Mouse (Mus musculus): ENCODE results near the gene Accsl. TPM values are rescaled to one million over a fixed set of nuclear protein-coding genes. Genes with fewer than 3 reads are reported as not detected.

Gene Accsl
- polyA plus RNA-seq, 1 experiment from 2014 or later, result not detected

DNA sequence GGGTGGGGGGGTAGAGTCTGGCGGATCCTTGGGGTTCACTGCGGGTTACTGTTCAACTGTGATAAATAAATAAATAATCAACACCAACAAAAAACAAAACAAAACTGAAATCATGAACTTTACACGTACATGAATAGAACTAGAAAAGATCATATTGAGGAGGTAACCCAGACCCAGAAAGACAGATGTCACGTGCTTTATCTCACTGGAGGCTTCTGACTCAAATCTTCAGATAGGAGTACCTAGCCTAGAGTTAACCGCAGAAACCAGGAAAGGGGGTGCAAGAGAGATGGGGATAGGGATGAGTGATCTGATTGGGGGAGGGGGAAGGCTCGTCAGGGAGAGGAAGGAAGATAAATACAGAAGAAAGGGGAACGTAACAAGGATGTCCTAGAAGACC is 20.1 kb upstream of the Accsl start:
- no peaks in the 10 kb centered on the region for H3K27me3 ChIP-seq
- no peaks in the 10 kb centered on the region for H3K9me3 ChIP-seq
- no peak overlapping the region for H3K4me3 ChIP-seq
- 84% methylated on average over 7 of the region's 7 CpGs for WGBS
- H3K27ac ChIP-seq, result no peak overlapping the region
- ATAC-seq (ENCODE audit: insufficient number of reproducible peaks, insufficient read depth, low FRiP score, low TSS enrichment), result no peak
- H3K9ac ChIP-seq, result no peak overlapping the region
- peaks cover 15% of the 10 kb centered on the region for H3K4me1 ChIP-seq
- H3K4me2 ChIP-seq (replicated peaks), result no peak overlapping the region
- no peaks in the 10 kb centered on the region for H3K36me3 ChIP-seq

- H3K9ac ChIP-seq, result no peak overlapping the region
- peaks cover 15% of the 10 kb centered on the region for H3K4me1 ChIP-seq
- H3K4me2 ChIP-seq (replicated peaks), result no peak overlapping the region
- H3K4me3 ChIP-seq, result no peak overlapping the region
- no peak overlapping the region for H3K27ac ChIP-seq
- no peaks in the 10 kb centered on the region for H3K27me3 ChIP-seq
- H3K9me3 ChIP-seq, result no peaks in the 10 kb centered on the region
- ATAC-seq (ENCODE audit: insufficient number of reproducible peaks, insufficient read depth, low FRiP score, low TSS enrichment), result no peak
- whole genome bisulfite sequencing, result 81% methylated on average over 6 of the region's 6 CpGs
- H3K36me3 ChIP-seq, result no peaks in the 10 kb centered on the region
Measured at GRCm38 (mm10) chr2:93888366-93888765, 19.4 kb upstream of the Accsl start.

- Histone ChIP-seq H3K4me2 (replicated peaks) (no peak overlapping the region), H3K4me3 (no peak overlapping the region), H3K9ac (no peak overlapping the region), H3K27ac (no peak overlapping the region), H3K9me3 (no peaks in the 10 kb centered on the region), H3K27me3 (no peaks in the 10 kb centered on the region), H3K4me1 (peaks cover 13% of the 10 kb centered on the region), H3K36me3 (no peaks in the 10 kb centered on the region)
- WGBS, result 76% methylated on average over 11 of the region's 11 CpGs
- ATAC-seq (ENCODE audit: insufficient number of reproducible peaks, insufficient read depth, low FRiP score, low TSS enrichment), result no peak
Measured at GRCm38 (mm10) chr2:93887273-93887672, 18.3 kb upstream of the Accsl start.

DNA sequence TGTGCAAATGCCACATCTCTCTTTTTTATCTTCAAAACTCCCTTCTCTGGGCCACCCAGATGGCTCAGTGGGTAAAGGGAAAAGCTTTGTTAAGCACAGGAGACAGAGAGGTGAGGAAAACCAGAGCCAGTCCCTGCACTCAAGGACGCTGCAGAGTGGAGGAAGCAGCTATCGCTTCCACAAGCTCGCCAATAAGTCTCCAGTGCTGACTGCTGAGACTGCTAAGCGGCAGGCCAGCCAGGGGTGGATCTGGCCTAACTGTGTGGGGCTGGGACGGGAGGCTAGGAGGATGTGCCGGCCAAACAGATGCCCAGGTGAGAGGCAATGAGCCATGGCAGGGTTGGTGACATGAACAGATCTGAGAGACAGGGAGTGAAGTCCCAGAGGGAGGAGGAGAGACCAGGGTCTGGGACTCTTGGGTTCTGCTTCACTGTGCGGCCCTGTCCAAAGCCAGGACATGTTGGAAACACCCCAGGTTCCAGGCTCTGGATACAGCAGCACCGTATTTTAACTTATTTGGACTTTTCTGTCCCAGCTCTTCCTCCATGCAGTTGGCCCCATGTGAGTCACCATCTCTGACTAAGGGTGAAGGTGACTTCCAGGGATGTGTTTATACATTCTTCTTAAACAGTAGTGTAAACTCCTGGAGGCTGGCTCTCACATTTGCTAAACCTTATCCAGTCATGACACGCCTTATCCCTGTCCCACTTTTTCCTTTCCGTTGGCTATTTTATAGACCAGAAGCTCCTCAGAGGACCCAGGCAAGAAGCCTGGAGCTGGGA is 17.2 kb upstream of the Accsl start:
- Histone ChIP-seq H3K4me3 (no peak overlapping the region), H3K9me3 (no peaks in the 10 kb centered on the region), H3K36me3 (no peaks in the 10 kb centered on the region), H3K9ac (no peak overlapping the region), H3K27me3 (no peaks in the 10 kb centered on the region), H3K27ac (no peak overlapping the region), H3K4me1 (peaks cover 2% of the 10 kb centered on the region), H3K4me2 (replicated peaks) (no peak overlapping the region)
- 53% methylated on average over 10 of the region's 10 CpGs for WGBS
- ATAC-seq (ENCODE audit: insufficient number of reproducible peaks, insufficient read depth, low FRiP score, low TSS enrichment), result no peak

- ATAC-seq (ENCODE audit: insufficient number of reproducible peaks, insufficient read depth, low FRiP score, low TSS enrichment), result no peak
- H3K9ac ChIP-seq, result no peak overlapping the region
- no peak overlapping the region for H3K27ac ChIP-seq
- no peaks in the 10 kb centered on the region for H3K36me3 ChIP-seq
- no peaks in the 10 kb centered on the region for H3K4me1 ChIP-seq
- no peaks in the 10 kb centered on the region for H3K9me3 ChIP-seq
- H3K4me3 ChIP-seq, result no peak overlapping the region
- no peaks in the 10 kb centered on the region for H3K27me3 ChIP-seq
- WGBS, result 48% methylated on average over 5 of the region's 5 CpGs
- no peak overlapping the region for H3K4me2 ChIP-seq (replicated peaks)
Measured at GRCm38 (mm10) chr2:93883066-93883465, 14.1 kb upstream of the Accsl start.

DNA sequence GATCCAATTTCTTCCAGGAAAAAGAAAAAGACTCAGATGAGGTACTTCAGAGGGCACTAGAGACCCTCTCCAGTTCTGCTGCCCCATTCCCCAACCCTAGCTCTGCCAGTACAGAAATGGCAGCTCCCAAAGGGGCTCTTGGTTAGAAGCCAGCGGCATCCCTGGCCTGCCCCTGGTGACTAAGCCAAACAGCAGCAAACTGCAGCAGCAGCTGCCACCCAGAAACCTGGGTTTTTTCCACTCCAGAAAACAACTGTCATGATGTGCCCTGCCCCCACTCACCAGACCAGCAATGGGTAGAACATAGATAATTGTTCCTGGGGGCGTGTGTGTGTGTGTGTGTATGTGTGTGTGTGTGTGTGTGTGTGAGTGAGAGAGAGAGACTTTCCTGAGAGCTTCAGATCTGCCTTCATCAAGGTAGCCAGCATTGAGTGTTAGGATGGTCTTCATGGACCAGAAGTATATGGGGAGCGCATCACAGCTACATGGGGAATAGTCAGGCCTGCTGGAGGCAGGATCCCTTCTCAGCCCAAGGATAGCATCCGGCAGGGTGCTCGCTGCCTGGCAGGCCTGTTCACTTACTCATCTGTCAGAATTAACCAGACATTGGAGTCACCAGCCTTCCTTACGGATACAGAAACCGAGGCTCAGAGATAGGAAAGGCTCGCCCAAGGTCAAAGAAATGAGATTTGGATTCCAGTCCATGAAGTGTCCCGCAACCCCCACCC is 12.8 kb upstream of the Accsl start:
- 84% methylated on average over 9 of the region's 9 CpGs for WGBS
- no peak overlapping the region for H3K9ac ChIP-seq
- no peak overlapping the region for H3K4me3 ChIP-seq
- no peak overlapping the region for H3K4me2 ChIP-seq (replicated peaks)
- no peak overlapping the region for H3K27ac ChIP-seq
- no peaks in the 10 kb centered on the region for H3K4me1 ChIP-seq
- H3K36me3 ChIP-seq, result no peaks in the 10 kb centered on the region
- no peaks in the 10 kb centered on the region for H3K9me3 ChIP-seq
- no peaks in the 10 kb centered on the region for H3K27me3 ChIP-seq
- no peak for ATAC-seq (ENCODE audit: insufficient number of reproducible peaks, insufficient read depth, low FRiP score, low TSS enrichment)

GRCm38 (mm10) chr2:93880981-93881380 is 12.0 kb upstream of the Accsl start:
- Histone ChIP-seq H3K4me2 (replicated peaks) (no peak overlapping the region), H3K4me1 (no peaks in the 10 kb centered on the region), H3K27me3 (no peaks in the 10 kb centered on the region), H3K36me3 (no peaks in the 10 kb centered on the region), H3K4me3 (no peak overlapping the region), H3K9me3 (no peaks in the 10 kb centered on the region), H3K27ac (no peak overlapping the region), H3K9ac (no peak overlapping the region)
- WGBS, result 88% methylated on average over 3 of the region's 3 CpGs
- no peak for ATAC-seq (ENCODE audit: insufficient number of reproducible peaks, insufficient read depth, low FRiP score, low TSS enrichment)

DNA sequence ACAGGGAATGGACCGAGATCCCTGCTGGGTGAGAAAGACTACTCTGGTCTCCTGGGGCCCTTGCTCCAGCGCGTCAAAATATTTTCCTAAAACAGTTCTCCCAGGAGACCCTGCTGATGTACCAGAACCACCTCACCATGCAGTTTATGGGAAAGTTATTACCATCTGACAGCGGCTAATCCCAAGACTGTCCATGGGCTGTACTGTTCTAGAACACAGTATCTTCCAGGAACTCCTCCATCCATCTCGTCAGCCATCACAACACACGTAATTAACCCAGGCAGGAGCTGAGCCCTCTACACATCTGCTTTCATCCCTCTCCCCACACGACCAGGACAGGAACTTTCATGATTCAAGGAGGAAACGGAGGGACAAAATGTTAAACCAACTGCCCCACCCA is 11.5 kb upstream of the Accsl start:
- H3K4me1 ChIP-seq, result no peaks in the 10 kb centered on the region
- no peak overlapping the region for H3K27ac ChIP-seq
- H3K27me3 ChIP-seq, result no peaks in the 10 kb centered on the region
- no peak for ATAC-seq (ENCODE audit: insufficient number of reproducible peaks, insufficient read depth, low FRiP score, low TSS enrichment)
- no peak overlapping the region for H3K4me2 ChIP-seq (replicated peaks)
- no peak overlapping the region for H3K4me3 ChIP-seq
- no peaks in the 10 kb centered on the region for H3K9me3 ChIP-seq
- no peak overlapping the region for H3K9ac ChIP-seq
- no peaks in the 10 kb centered on the region for H3K36me3 ChIP-seq
- WGBS, result 62% methylated on average over 8 of the region's 8 CpGs

DNA sequence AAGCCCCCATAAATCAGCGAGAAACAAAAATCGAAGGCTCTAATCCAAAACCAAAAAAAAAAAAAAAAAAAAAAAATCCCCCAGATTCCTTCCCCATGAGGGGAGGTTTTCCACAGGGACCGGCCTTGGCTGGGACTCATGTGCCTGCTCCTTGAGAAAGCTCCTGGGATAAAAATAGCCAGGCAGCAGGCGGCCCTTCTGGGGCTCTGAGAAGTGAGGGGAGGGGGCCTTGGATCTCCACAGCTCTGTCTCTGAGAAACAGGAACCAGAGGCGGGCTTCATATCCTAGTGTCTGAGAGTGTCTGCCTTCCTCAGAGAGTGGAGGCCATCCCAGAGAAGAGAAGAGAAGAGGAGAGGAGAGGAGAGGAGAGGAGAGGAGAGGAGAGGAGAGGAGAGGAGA is 8.0 kb upstream of the Accsl start:
- H3K4me2 ChIP-seq (replicated peaks), result no peak overlapping the region
- H3K4me3 ChIP-seq, result no peak overlapping the region
- no peaks in the 10 kb centered on the region for H3K9me3 ChIP-seq
- H3K36me3 ChIP-seq, result no peaks in the 10 kb centered on the region
- WGBS, result 63% methylated on average over 5 of the region's 5 CpGs
- peaks cover 11% of the 10 kb centered on the region for H3K4me1 ChIP-seq
- no peak for ATAC-seq (ENCODE audit: insufficient number of reproducible peaks, insufficient read depth, low FRiP score, low TSS enrichment)
- no peak overlapping the region for H3K9ac ChIP-seq
- no peaks in the 10 kb centered on the region for H3K27me3 ChIP-seq
- H3K27ac ChIP-seq, result no peak overlapping the region

DNA sequence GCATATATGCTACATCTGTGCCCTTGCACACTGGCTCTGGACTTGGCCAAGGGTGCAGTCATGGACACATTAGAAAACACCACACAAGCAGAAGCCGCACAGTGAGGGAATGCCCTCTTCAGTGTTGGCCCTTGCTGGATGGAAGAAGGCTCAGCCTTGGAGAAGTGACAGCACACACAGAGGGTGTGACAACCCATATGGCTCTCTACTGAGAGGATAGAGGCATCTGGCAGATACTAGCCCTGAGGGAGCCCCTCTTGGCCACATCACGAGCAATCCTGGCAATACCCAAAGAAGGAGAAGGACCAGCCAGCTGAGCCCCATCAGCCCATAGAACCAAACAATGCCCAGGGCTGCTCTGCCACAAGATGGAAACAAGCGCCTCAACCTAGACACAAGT is 5.6 kb upstream of the Accsl start:
- Histone ChIP-seq H3K36me3 (no peaks in the 10 kb centered on the region), H3K4me3 (no peak overlapping the region), H3K27ac (no peak overlapping the region), H3K4me2 (replicated peaks) (no peak overlapping the region), H3K9ac (no peak overlapping the region), H3K4me1 (peaks cover 11% of the 10 kb centered on the region), H3K27me3 (no peaks in the 10 kb centered on the region), H3K9me3 (no peaks in the 10 kb centered on the region)
- WGBS, result 87% methylated on average over 3 of the region's 3 CpGs
- 0 out of 2 replicates have a peak, but pooled peaks have one; percentile 24 for ATAC-seq (ENCODE audit: insufficient number of reproducible peaks, insufficient read depth, low FRiP score, low TSS enrichment)

GRCm38 (mm10) chr2:93874227-93874514 is 5.2 kb upstream of the Accsl start:
- no peak overlapping the region for H3K4me3 ChIP-seq
- H3K27me3 ChIP-seq, result no peaks in the 10 kb centered on the region
- H3K9ac ChIP-seq, result no peak overlapping the region
- no peak overlapping the region for H3K4me2 ChIP-seq (replicated peaks)
- no peak overlapping the region for H3K27ac ChIP-seq
- H3K4me1 ChIP-seq, result peaks cover 11% of the 10 kb centered on the region
- no peaks in the 10 kb centered on the region for H3K9me3 ChIP-seq
- no peaks in the 10 kb centered on the region for H3K36me3 ChIP-seq
- WGBS, result 24% methylated on average over 2 of the region's 2 CpGs
- no peak for ATAC-seq (ENCODE audit: insufficient number of reproducible peaks, insufficient read depth, low FRiP score, low TSS enrichment)

- no peaks in the 10 kb centered on the region for H3K9me3 ChIP-seq
- peaks cover 11% of the 10 kb centered on the region for H3K4me1 ChIP-seq
- peak overlapping the region; percentile 21; the same call in 1 of the 2 replicates for H3K4me2 ChIP-seq (replicated peaks)
- no peak overlapping the region for H3K9ac ChIP-seq
- no peak overlapping the region for H3K4me3 ChIP-seq
- H3K36me3 ChIP-seq, result no peaks in the 10 kb centered on the region
- no peak overlapping the region for H3K27ac ChIP-seq
- ATAC-seq (ENCODE audit: insufficient number of reproducible peaks, insufficient read depth, low FRiP score, low TSS enrichment), result peak; percentile 37; the same call in 1 of the 2 replicates
- no peaks in the 10 kb centered on the region for H3K27me3 ChIP-seq
- WGBS, result 11% methylated on average over 12 of the region's 12 CpGs
Measured at GRCm38 (mm10) chr2:93873449-93874226, 4.7 kb upstream of the Accsl start.

Measured in embryonic facial prominence, embryonic 12.5 days (tissue).